Mouse (Mus musculus): Measurements from ENCODE around the gene Ccdc50.

- TF ChIP-seq CTCF (IDR thresholded peaks at IDR 0.05; ENCODE audit: low read depth): no peak
- no peak for TF ChIP-seq EP300 (optimal IDR thresholded peaks at IDR 0.05)
Measured at GRCm38 (mm10) chr16:27370191-27370590, 18.5 kb upstream of the Ccdc50 start, which contains the start of gene Uts2b.
